Mouse (Mus musculus): Measurements from ENCODE around the gene Sgpl1.

Sgpl1 gene

GRCm38 (mm10) chr10:61080227-61080930 is 67.1 kb downstream of the Sgpl1 start:
- DNase-seq: peak; percentile 71 to 76

- DNase-seq: no peak
Observed at GRCm38 (mm10) chr10:61075607-61076006, 71.9 kb downstream of the Sgpl1 start.

GRCm38 (mm10) chr10:61074643-61075042 is 72.9 kb downstream of the Sgpl1 start:
- DNase-seq: no peak

- peak; percentile 37 to 80 for DNase-seq
Observed at GRCm38 (mm10) chr10:61072324-61072723, 75.2 kb downstream of the Sgpl1 start.

GRCm38 (mm10) chr10:61069248-61069647 is 78.3 kb downstream of the Sgpl1 start:
- DNase-seq: no peak

GRCm38 (mm10) chr10:61068436-61069192 is 78.9 kb downstream of the Sgpl1 start:
- DNase-seq: peak; percentile 58 to 68

GRCm38 (mm10) chr10:61065287-61066005 is 82.1 kb downstream of the Sgpl1 start:
- no peak for DNase-seq

- DNase-seq: peak in 1 of 2 experiments; percentile 33
Observed at GRCm38 (mm10) chr10:61064635-61065034, 82.9 kb downstream of the Sgpl1 start.

GRCm38 (mm10) chr10:61063271-61063864 is 84.1 kb downstream of the Sgpl1 start:
- DNase-seq: no peak

- peak; percentile 32 to 35 for DNase-seq
Observed at GRCm38 (mm10) chr10:61059543-61060110, 87.9 kb downstream of the Sgpl1 start.

GRCm38 (mm10) chr10:61059101-61059500 is 88.4 kb downstream of the Sgpl1 start:
- DNase-seq: no peak

GRCm38 (mm10) chr10:61056661-61057060 is 90.8 kb downstream of the Sgpl1 start:
- DNase-seq: no peak

- DNase-seq: peak; percentile 61 to 87
Observed at GRCm38 (mm10) chr10:61051993-61052613, 95.4 kb downstream of the Sgpl1 start.

All from kidney, postnatal 36 days (tissue).